Mouse (Mus musculus) kidney, adult 8-10 months (tissue): ENCODE measurements around the gene Drc3.
"Not testable (repeated sequence)": the region's sequence is repeated elsewhere in the genome, so short reads cannot be mapped to it uniquely, and the experiment has no call there.

Source experiments
- DNase-seq, 2 experiments: peaks; one replicate each; pipeline ENCODE4 v3.0.0; 2022

The Drc3 gene

GRCm38 (mm10) chr11:60397172-60397571 lies 44.0 kb downstream of the Drc3 start:
- DNase-seq: no peak

- DNase-seq: no peak
Measured at GRCm38 (mm10) chr11:60406606-60407005, 53.5 kb downstream of the Drc3 start.

- peak; percentile 51 to 63 for DNase-seq
Measured at GRCm38 (mm10) chr11:60412173-60412572, 59.0 kb downstream of the Drc3 start.

GRCm38 (mm10) chr11:60412921-60413320 lies 59.8 kb downstream of the Drc3 start:
- DNase-seq: no peak

- no peak for DNase-seq
Measured at GRCm38 (mm10) chr11:60416590-60416962, 63.4 kb downstream of the Drc3 start.

- DNase-seq: peak; percentile 98 to 99
Measured at GRCm38 (mm10) chr11:60416963-60417716, 64.0 kb downstream of the Drc3 start, which contains the start of gene Gid4. TSS of gene Gid4 (plus strand) at chr11:60417145.

- DNase-seq: peak in 1 of 2 experiments; percentile 9
Measured at GRCm38 (mm10) chr11:60417717-60418472, 64.8 kb downstream of the Drc3 start, which contains the start of gene Atpaf2. TSS of gene Atpaf2 (minus strand) at chr11:60418457.

GRCm38 (mm10) chr11:60418473-60418803 lies 65.3 kb downstream of the Drc3 start:
- DNase-seq: peak; percentile 7 to 13

- no peak for DNase-seq
Measured at GRCm38 (mm10) chr11:60422046-60422668, 69.0 kb downstream of the Drc3 start.

GRCm38 (mm10) chr11:60423006-60423405 lies 69.9 kb downstream of the Drc3 start:
- DNase-seq: no peak

- no peak for DNase-seq
Measured at GRCm38 (mm10) chr11:60426417-60426816, 73.3 kb downstream of the Drc3 start.

- no peak for DNase-seq
Measured at GRCm38 (mm10) chr11:60427628-60428027, 74.5 kb downstream of the Drc3 start.

- DNase-seq: no peak
Measured at GRCm38 (mm10) chr11:60433501-60433900, 80.4 kb downstream of the Drc3 start.

- DNase-seq: no peak
Measured at GRCm38 (mm10) chr11:60435133-60435532, 82.0 kb downstream of the Drc3 start.

GRCm38 (mm10) chr11:60436618-60437017 lies 83.5 kb downstream of the Drc3 start:
- DNase-seq: no peak

- DNase-seq: not testable (repeated sequence)
Measured at GRCm38 (mm10) chr11:60439621-60440020, 86.5 kb downstream of the Drc3 start.

GRCm38 (mm10) chr11:60440176-60440575 lies 87.0 kb downstream of the Drc3 start:
- DNase-seq: no peak

GRCm38 (mm10) chr11:60442896-60443295 lies 89.8 kb downstream of the Drc3 start:
- no peak for DNase-seq
